Mouse (Mus musculus) gastrocnemius, adult 2 months (tissue): ENCODE results near the gene Zfp146. TPM values are rescaled to one million over a fixed set of nuclear protein-coding genes. Genes with fewer than 3 reads are reported as not detected.

Source experiments
- DNase-seq: peaks from one replicate; pipeline ENCODE4 v3.0.0; 2022
- H3K27ac ChIP-seq: fragments of 200-600 bp; 2 replicates; pipeline ENCODE4 v1.8.1; 2022; ENCODE audit warnings: mild to moderate bottlenecking
- H3K4me3 ChIP-seq: fragments of 200-600 bp; 2 replicates; pipeline ENCODE4 v1.8.1; 2022; ENCODE audit warnings: mild to moderate bottlenecking, moderate library complexity
- CTCF ChIP-seq: fragments of 200-600 bp; IDR thresholded peaks from 2 replicates; pipeline ENCODE4 v1.8.1; 2022; ENCODE audit warnings: antibody characterized with exemption, mild to moderate bottlenecking, moderate library complexity
- intact Hi-C: fragments of 180-260 bp; cut with DNase I; formaldehyde crosslinking; loops from one replicate; pipeline ENCODE4 v1.15.1; 2025
- total RNA-seq, 2 experiments: library from RNA; stranded (reverse); gene quantifications; 2 replicates each; pipeline ENCODE4 v1.2.3; 2021

Zfp146 gene
- total RNA-seq, 2 experiments from 2014 or later: 28.5 to 32.5 TPM

GRCm38 (mm10) chr7:30199498-30200139, 30.1 kb upstream of the Zfp146 start:
- DNase-seq: no peak
- intact Hi-C loops: loop anchor here (2.0 to 10.0 kb wide), 2 partner anchors 15 to 185 kb away; partner anchors contain the start of gene Cox7a1
- Histone ChIP-seq H3K27ac (peak overlapping the region; percentile 36; the same call in 1 of the 2 replicates), H3K4me3 (no peak overlapping the region)
- no peak for TF ChIP-seq CTCF

GRCm38 (mm10) chr7:30198481-30198971, 29.0 kb upstream of the Zfp146 start, which contains the start of gene Capns1:
TSS of gene Capns1 (minus strand) at chr7:30198811.
- intact Hi-C loops: loop anchor here (2.0 kb wide), 1 partner anchor 14 kb away; the partner anchor contains the start of gene Cox7a1
- Histone ChIP-seq H3K27ac (peak within 1 kb of the TSS; percentile 40), H3K4me3 (peak within 1 kb of the TSS; percentile 35; the same call in 1 of the 2 replicates)
- peak; percentile 59 for DNase-seq
- TF ChIP-seq CTCF: peak; percentile 91

GRCm38 (mm10) chr7:30197592-30198129, 28.1 kb upstream of the Zfp146 start:
- peak overlapping the region; percentile 31 for H3K27ac ChIP-seq
- intact Hi-C loops: loop anchor here (2.0 kb wide), 1 partner anchor 13 kb away; the partner anchor contains the start of gene Cox7a1

GRCm38 (mm10) chr7:30196171-30196570, 26.6 kb upstream of the Zfp146 start:
- no peak overlapping the region; the same call in 1 of the 2 replicates for H3K27ac ChIP-seq
- DNase-seq: no peak
- TF ChIP-seq CTCF: no peak
- intact Hi-C loops: no loop called here
- no peak overlapping the region for H3K4me3 ChIP-seq

More at GRCm38 (mm10) chr7:30197592-30198129, 28.1 kb upstream of the Zfp146 start:
- TF ChIP-seq CTCF: no peak
- DNase-seq: no peak
- no peak overlapping the region for H3K4me3 ChIP-seq

GRCm38 (mm10) chr7:30195461-30195860, 25.9 kb upstream of the Zfp146 start:
- intact Hi-C loops: no loop called here
- DNase-seq: no peak
- TF ChIP-seq CTCF: no peak
- peak overlapping the region; percentile 93; the same call in 1 of the 2 replicates for H3K4me3 ChIP-seq
- peak overlapping the region; percentile 92 for H3K27ac ChIP-seq

GRCm38 (mm10) chr7:30194884-30195283, 25.3 kb upstream of the Zfp146 start:
- intact Hi-C loops: no loop called here
- DNase-seq: peak; percentile 99
- Histone ChIP-seq H3K27ac (peak overlapping the region; percentile 92), H3K4me3 (peak overlapping the region; percentile 93)
- TF ChIP-seq CTCF: no peak

GRCm38 (mm10) chr7:30194101-30194831, 24.7 kb upstream of the Zfp146 start:
- TF ChIP-seq CTCF: no peak
- intact Hi-C loops: no loop called here
- DNase-seq: peak; percentile 74
- Histone ChIP-seq H3K27ac (peak overlapping the region; percentile 92), H3K4me3 (peak overlapping the region; percentile 93)

GRCm38 (mm10) chr7:30193581-30194100, 24.1 kb upstream of the Zfp146 start:
- H3K4me3 ChIP-seq: peak overlapping the region; percentile 93
- DNase-seq: peak; percentile 87
- intact Hi-C loops: no loop called here
- peak overlapping the region; percentile 92 for H3K27ac ChIP-seq
- TF ChIP-seq CTCF: no peak

- no peak for DNase-seq
- no peak for TF ChIP-seq CTCF
- peak overlapping the region; percentile 93 for H3K4me3 ChIP-seq
- intact Hi-C loops: no loop called here
- peak overlapping the region; percentile 92 for H3K27ac ChIP-seq
Observed at GRCm38 (mm10) chr7:30193013-30193412, 23.5 kb upstream of the Zfp146 start.

GRCm38 (mm10) chr7:30192088-30192487, 22.5 kb upstream of the Zfp146 start:
- intact Hi-C loops: no loop called here
- H3K4me3 ChIP-seq: no peak overlapping the region

GRCm38 (mm10) chr7:30189116-30189491, 19.6 kb upstream of the Zfp146 start:
- intact Hi-C loops: no loop called here
- no peak for TF ChIP-seq CTCF
- no peak overlapping the region for H3K27ac ChIP-seq
- no peak overlapping the region for H3K4me3 ChIP-seq
- DNase-seq: no peak

More at GRCm38 (mm10) chr7:30192088-30192487, 22.5 kb upstream of the Zfp146 start:
- no peak overlapping the region for H3K27ac ChIP-seq
- TF ChIP-seq CTCF: no peak
- no peak for DNase-seq

GRCm38 (mm10) chr7:30188344-30189115, 19.0 kb upstream of the Zfp146 start:
- H3K4me3 ChIP-seq: no peak overlapping the region
- intact Hi-C loops: no loop called here
- no peak for TF ChIP-seq CTCF
- DNase-seq: no peak
- no peak overlapping the region; the same call in 1 of the 2 replicates for H3K27ac ChIP-seq
